Mouse (Mus musculus) large intestine, adult 2 months (tissue): Measurements from ENCODE around the gene Eng. TPM values are rescaled to one million over a fixed set of nuclear protein-coding genes. Genes with fewer than 3 reads are reported as not detected.
A peak's percentile ranks its signal among the peaks of the same experiment; 100 is the strongest.

Experiments used
- DNase-seq: peaks from one replicate; pipeline ENCODE4 v3.0.0-alpha.2; 2012; ENCODE audit warnings: low read depth, low spot score
- WGBS: fragments of 180-500 bp; shearing (Covaris S2); methylation state at CpG from one replicate; pipeline ENCODE4 v1.1.7; 2018; 5-methylcytosine and 5-hydroxymethylcytosine counted together
- polyA plus RNA-seq: library from polyadenylated mRNA; depleted of rRNA; stranded (reverse); fragments of >200 nt; gene quantifications from 2 replicates; pipeline ENCODE4 v1.2.3, GENCODE M21; 2012

The Eng gene
- polyA plus RNA-seq, 1 experiment = 34.5 TPM

DNA sequence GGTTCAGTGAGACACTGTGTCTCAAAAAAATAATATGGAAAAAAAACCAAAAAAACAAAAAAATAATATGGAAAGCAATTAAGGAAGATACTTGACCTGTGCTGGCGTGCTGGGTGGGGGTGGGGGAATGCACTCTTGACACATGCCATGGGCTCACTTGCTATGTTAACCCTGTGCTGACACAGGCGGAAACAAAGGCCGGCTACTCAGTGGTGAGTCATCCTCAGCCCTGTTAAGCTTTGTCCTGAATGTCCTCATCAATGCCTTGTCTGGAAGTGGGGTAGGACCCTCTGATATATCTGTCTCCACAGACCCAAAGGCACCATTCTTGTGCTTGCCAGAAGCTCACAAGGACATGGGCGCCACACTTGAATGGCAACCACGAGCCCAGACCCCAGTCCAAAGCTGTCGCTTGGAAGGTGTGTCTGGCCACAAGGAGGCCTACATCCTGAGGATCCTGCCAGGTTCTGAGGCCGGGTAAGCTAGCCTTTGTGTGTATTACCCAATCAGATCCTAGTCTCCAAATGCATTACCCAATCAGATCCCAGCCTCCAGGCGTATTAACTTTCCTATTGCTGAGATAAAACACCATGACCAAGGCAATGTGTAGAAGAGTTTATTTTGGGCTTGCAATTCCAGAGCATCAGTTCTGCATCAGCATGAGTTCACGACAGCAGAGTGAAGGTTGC is 25.7 kb downstream of the Eng start:
- 84% methylated on average over 9 of the region's 9 CpGs for WGBS

DNA sequence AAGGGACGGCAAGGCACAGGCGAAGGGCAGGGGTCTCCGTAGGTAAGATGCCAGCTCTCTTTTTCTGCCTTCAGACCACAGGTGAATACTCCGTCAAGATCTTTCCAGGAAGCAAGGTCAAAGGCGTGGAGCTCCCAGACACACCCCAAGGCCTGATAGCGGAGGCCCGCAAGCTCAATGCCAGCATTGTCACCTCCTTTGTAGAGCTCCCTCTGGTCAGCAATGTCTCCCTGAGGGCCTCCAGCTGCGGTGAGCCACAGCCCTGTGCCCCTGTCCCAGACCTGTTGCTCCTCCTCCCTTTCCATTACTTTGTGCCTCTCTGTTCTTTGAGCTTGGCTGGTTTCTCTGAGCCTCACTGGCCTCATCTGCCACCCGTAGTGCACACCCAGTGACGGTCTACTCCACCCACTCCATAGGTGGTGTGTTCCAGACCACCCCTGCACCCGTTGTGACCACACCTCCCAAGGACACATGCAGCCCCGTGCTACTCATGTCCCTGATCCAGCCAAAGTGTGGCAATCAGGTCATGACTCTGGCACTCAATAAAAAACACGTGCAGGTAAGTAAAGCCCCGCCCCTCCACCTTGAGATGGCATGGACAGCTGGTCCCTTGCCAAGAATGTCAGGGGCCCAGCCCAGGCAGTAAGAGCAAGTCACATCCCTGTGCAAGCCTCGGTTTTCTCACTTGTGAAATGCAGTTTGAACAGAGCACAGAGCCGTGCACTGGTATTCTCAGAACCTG is 27.0 kb downstream of the Eng start:
- 36% methylated on average over 16 of the region's 16 CpGs for WGBS
- peak; percentile 77 for DNase-seq

More for the DNA sequence above, 25.7 kb downstream of the Eng start:
- DNase-seq = no peak

DNA sequence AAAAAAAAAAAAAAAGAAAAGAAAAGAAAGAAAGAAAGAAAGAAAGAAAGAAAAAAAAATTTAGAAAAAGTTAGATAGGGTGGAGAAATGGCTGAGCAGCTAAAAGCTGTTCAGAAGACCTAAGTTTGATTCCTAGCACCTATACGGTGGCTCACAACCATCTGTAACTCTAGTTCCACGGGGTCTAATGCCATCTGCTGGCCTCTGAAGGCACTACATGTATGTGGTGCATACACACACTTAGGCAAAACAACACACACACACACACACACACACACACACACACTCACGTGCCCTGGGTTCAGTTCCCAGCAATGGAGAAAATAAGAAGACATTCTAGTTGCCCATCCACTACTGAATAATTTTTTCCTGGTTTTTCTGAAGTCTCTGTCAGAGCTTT is 30.4 kb downstream of the Eng start:
- no peak for DNase-seq
- 96% methylated on average over 3 of the region's 3 CpGs for WGBS

- no peak for DNase-seq
Observed at GRCm38 (mm10) chr2:32677683-32678082, 31.3 kb downstream of the Eng start.

DNA sequence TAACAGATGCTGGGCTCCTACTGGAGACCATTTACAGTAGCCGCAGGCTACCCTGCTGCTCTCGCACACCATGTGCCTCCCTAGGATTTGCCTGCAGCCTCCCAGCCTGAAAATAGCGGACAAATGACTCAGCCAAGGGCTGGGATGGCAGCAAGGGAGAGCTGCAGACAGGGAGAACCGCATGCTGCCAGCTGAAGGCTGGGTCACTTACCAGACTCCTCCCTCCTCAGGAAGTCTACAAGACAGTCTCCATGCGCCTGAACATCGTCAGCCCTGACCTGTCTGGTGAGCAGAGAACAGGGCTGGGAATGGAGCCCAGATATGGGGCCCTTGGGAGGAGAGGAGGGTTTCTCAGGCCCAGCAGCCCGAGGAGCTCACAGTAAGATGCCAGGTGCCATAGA is 33.7 kb downstream of the Eng start:
- no peak for DNase-seq
- 38% methylated on average over 7 of the region's 7 CpGs for WGBS

More at GRCm38 (mm10) chr2:32677683-32678082, 31.3 kb downstream of the Eng start:
- WGBS = 88% methylated on average over 7 of the region's 7 CpGs

- DNase-seq = no peak
- 75% methylated on average over 19 of the region's 19 CpGs for WGBS
Observed at GRCm38 (mm10) chr2:32680961-32681650, 34.7 kb downstream of the Eng start.

DNA sequence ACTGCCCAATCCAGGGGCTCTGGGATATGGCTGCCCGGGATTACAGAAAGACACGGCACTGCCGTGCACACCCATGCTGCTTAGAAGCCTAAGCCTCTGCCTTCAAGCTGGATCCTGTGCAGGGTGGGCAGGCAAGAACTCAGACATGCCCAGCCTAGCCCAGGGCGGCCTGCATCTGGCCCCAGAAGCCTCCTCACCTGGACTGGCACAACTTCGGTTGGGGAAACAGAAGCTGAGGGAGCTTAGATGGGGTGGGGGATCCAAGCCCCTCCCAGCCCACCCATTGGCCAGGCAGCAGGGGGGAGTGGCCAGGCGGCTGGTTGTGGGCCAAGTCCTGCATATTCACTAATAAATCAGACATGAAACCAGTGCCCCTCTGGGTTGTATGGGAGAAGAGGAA is 35.4 kb downstream of the Eng start:
- DNase-seq = no peak
- WGBS = 71% methylated on average over 6 of the region's 6 CpGs

DNA sequence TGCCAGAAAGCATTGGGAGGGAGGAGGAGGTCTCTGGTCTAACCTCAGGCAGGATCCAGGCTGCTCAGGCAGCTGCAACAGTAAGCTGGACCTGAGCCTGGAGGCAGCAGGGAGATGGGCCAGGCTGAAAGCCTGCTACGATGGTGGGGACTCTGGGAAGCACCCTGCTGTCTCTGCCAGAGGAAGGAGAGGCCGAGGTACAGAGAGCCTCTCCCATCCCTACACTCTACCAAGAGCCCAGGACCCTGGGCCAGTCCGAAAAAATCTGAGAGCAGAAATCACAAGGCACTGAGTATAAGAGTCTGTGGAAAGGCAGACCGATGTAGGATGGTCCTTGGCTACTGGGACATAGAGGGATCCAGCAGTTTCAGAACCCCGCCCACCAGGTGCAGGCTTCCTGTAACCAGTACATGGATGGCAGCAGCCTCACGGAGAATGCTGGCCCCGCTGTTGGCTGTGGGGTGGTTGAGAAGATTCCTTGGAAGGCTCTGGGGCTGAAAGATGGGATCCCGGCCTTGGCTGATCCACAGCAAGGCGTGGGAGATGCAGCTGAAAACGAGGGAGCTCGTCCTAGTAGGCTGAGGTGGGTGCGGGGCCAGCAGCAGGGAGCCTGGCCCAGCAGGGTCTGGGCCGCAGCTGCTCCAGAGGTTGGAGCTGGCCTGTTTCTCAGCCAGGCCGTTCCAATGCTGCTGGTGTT is 36.5 kb downstream of the Eng start:
- DNase-seq = no peak
- 74% methylated on average over 14 of the region's 14 CpGs for WGBS

- DNase-seq = no peak
- WGBS = 88% methylated on average over 10 of the region's 10 CpGs
Observed at GRCm38 (mm10) chr2:32683701-32684100, 37.3 kb downstream of the Eng start.

GRCm38 (mm10) chr2:32684681-32685428 is 38.5 kb downstream of the Eng start:
- no peak for DNase-seq
- WGBS = 91% methylated on average over 15 of the region's 15 CpGs

- DNase-seq = no peak
- WGBS = 85% methylated on average over 3 of the region's 3 CpGs
Observed at GRCm38 (mm10) chr2:32685807-32686206, 39.4 kb downstream of the Eng start.

DNA sequence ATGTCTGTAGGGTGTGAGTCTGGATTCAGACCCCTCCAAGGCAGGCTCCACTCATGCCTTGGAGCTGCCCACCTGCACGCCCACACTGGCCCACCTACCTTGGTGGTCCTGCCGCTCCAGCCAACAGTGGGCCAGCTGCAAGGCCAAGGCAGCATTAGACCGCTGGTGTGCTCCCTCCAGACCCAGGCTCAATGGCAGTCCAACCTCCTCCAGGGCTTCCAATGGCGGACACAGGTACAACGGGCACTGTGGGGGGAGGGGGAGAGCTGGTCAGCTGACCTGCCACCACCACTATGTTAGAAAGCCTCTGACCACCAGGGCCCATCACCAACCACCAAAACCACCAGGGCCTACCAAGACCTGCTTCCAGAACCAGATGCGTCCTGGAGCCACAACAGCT is 40.2 kb downstream of the Eng start:
- WGBS = 94% methylated on average over 6 of the region's 6 CpGs
- DNase-seq = no peak

DNA sequence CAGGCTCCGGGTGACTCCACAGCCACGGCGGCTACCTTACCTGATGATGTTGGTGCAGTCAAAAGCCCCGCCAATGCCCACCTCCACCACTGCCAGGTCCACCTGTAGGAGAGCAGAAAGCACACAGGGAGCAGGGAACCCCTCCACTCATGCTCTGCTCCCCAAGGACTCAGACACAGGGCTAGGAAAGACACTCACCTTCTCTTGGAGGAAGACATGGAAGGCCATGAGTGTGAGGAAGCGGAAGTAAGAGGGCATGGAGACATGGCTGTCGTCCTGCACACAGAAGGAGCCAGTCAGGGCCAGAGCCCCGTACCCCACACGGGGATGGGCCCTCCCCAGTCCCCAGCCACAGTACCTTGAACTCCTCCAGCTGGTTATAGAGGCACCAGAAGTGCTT is 41.2 kb downstream of the Eng start:
- 98% methylated on average over 8 of the region's 8 CpGs for WGBS

GRCm38 (mm10) chr2:32689420-32689819 is 43.0 kb downstream of the Eng start:
- peak; percentile 80 for DNase-seq
- 27% methylated on average over 5 of the region's 5 CpGs for WGBS

More for the DNA sequence above, 41.2 kb downstream of the Eng start:
- no peak for DNase-seq

GRCm38 (mm10) chr2:32691041-32691440 is 44.6 kb downstream of the Eng start:
- 63% methylated on average over 11 of the region's 11 CpGs for WGBS
- DNase-seq = no peak

DNA sequence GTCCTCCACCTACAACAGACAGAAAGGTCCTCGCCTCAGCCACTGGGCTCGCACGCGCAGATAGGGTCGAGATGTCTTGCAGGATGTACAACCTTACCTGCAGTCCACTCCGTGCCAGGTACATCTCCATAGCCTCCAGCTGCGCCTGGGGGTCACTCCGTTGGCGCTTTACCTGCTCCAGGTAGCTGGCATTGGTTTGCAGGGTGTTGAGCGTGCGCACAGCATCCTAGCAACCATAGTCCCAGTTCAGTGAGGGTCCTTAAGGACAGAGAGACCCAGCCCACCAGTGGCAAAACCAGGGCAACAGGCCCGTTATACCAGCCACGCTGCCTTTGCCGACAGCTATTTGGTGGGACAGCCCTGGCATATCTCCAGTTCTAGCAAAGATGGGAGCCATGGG is 46.1 kb downstream of the Eng start:
- DNase-seq = no peak
- 79% methylated on average over 14 of the region's 14 CpGs for WGBS

- WGBS = 5% methylated on average over 7 of the region's 7 CpGs
- DNase-seq = no peak
Observed at GRCm38 (mm10) chr2:32693282-32693681, 46.9 kb downstream of the Eng start.

DNA sequence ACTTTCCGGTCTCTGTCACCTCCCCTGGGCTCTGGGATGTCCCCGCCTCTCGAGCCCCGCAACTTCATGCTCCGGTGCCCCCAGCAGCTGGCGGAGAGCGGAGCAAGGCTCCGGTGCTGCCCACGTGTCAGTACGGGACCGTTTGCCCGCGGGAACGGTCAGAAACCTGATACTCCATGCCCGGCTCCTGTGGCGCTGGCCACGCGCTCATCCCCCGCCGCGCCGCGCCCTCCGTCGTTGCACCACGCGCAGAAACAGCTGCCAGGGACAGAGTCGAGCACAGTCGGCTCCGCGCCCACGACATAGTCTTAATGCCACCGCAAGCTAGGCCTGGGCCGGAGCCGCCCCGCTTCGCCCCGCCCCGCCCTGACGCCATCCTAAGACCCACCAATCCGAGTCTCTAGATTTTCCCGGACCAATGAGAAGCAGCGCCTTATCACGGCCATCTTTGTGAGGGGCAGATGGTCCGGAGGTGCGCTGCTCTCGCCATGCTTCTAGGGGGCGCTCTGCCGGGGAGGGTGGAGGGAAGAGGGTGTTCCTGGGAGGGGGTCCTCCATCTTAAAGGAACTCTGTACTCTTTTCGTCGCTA is 47.5 kb downstream of the Eng start:
- under 1% methylated on average over 51 of the region's 51 CpGs for WGBS
- DNase-seq = peak; percentile 93

DNA sequence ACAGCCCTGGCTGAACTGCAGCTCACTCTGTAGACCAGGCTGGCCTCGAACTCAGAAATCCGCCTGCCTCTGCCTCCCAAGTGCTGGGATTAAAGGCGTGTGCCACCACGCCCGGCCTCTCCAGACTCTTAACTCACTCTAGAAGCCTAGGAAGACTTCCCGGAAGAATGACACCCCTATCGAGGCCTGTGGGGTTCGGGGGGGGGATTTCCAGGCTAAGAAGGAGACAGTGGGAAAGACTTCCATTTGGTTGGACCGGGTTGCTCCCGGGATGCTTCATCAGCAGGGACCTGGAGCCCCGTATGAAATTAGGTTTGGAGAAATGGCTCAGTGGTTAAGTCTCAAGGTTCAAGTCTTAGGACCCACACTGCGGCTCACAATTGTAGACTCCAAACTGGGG is 48.3 kb downstream of the Eng start:
- 71% methylated on average over 12 of the region's 12 CpGs for WGBS
- DNase-seq = no peak
